Mouse (Mus musculus): ENCODE measurements around the gene Vps16.

DNA sequence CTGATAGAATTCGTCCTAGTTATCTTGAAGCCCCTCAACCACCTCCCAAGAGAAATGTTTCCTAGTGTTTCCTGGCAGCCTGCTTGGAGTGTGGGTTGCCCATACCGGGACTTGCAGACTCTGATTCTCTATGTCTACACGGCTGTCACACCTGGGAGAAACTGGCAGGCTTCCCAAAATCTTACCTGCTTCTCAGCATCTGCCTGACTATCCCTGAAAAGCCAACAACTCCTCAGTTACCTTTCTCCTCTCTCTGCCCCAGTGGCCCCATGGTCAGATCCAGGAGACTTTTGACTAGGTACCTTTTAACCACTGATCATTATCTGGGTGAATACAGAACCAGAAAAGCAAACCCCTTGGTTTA lies 27.6 kb downstream of the Vps16 start:
- TF ChIP-seq EP300 (IDR thresholded peaks at IDR 0.05; ENCODE audit: low read depth) (no peak), CTCF (IDR thresholded peaks at IDR 0.05; ENCODE audit: low read depth) (no peak)

Measured in liver, postnatal 0 days (tissue).